Mouse (Mus musculus): ENCODE measurements around the gene Gm9922. TPM values are rescaled to one million over a fixed set of nuclear protein-coding genes. Genes with fewer than 3 reads are reported as not detected.

The Gm9922 gene
- total RNA-seq, 2 experiments from 2014 or later: not detected

- no peak for ATAC-seq (replicated peaks; ENCODE audit: low FRiP score, poor library complexity, severe bottlenecking)
Observed at GRCm38 (mm10) chr14:101688406-101688805, 41.2 kb downstream of the Gm9922 start.

- no peak for ATAC-seq (replicated peaks; ENCODE audit: low FRiP score, poor library complexity, severe bottlenecking)
Observed at GRCm38 (mm10) chr14:101687696-101688095, 41.9 kb downstream of the Gm9922 start.

Other genes starting within 250 kb of the Gm9922 start
- 1.3 and 4.6 TPM in 2 replicates for gene Tbc1d4, start 120.6 kb downstream of the Gm9922 start, total RNA-seq (2015; ENCODE audit: low replicate concordance)
- 2.8 and 3.2 TPM in 2 replicates for gene Tbc1d4, start 120.6 kb downstream of the Gm9922 start, total RNA-seq (2017; ENCODE audit: low replicate concordance)
- 14.4 and 17.9 TPM in 2 replicates for gene Commd6, start 89.1 kb downstream of the Gm9922 start, total RNA-seq (2015; ENCODE audit: low replicate concordance)
- 2.2 and 6.2 TPM in 2 replicates for gene Commd6, start 89.1 kb downstream of the Gm9922 start, total RNA-seq (2017; ENCODE audit: low replicate concordance)
- gene Uchl3, start 75.8 kb downstream of the Gm9922 start, total RNA-seq (2015; ENCODE audit: low replicate concordance): 15.8 and 25.3 TPM in 2 replicates
- 14.0 and 22.4 TPM in 2 replicates for gene Uchl3, start 75.8 kb downstream of the Gm9922 start, total RNA-seq (2017; ENCODE audit: low replicate concordance)
- gene Lmo7, start 143 bp upstream of the Gm9922 start, total RNA-seq (2015; ENCODE audit: low replicate concordance): not detected in 2 replicates
- gene Lmo7, start 143 bp upstream of the Gm9922 start, total RNA-seq (2017; ENCODE audit: low replicate concordance): 0.26 TPM in 1 of 2 replicates, not detected in the other